Mouse (Mus musculus): ENCODE results near the gene 1700086D15Rik.

- TF ChIP-seq CTCF (IDR thresholded peaks at IDR 0.05; ENCODE audit: low read depth) (no peak), EP300 (IDR thresholded peaks at IDR 0.05; ENCODE audit: low read depth) (no peak)
Observed at GRCm38 (mm10) chr11:65162767-65163120, 3.1 kb upstream of the 1700086D15Rik start, which contains the start of gene Arhgap44.

Data from liver, postnatal 0 days (tissue).